Mouse (Mus musculus): ENCODE data around the gene Atp1a2.

DNA sequence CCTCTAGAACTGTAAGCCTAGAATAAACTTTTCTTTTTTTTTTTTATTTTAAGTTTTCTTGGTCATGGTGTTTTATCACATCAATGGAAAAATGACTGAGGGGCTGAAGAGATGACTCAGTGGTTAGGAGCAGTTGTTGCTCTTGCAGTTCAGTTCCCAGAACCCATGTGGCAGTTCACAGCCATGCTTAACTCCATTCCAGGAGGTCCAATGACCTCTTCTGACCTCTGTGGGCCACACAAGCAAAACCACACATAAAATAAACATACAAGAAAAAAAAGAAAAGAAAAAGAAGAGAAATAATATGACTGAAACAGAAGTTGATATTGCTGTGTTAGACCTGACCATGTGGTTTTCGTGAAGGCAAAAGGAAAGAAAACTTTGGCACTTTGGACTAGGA is 68.6 kb downstream of the Atp1a2 start:
- no peak for TF ChIP-seq CTCF (IDR thresholded peaks at IDR 0.05; ENCODE audit: extremely low read depth, insufficient read length, insufficient replicate concordance, low read depth, low read length)
- TF ChIP-seq POLR2A (IDR thresholded peaks at IDR 0.05; ENCODE audit: low read depth, low read length) = no peak
